Mouse (Mus musculus): ENCODE data around the gene 2010111I01Rik. TPM values are rescaled to one million over a fixed set of nuclear protein-coding genes. Genes with fewer than 3 reads are reported as not detected.
"Not testable (repeated sequence)": the region's sequence is repeated elsewhere in the genome, so short reads cannot be mapped to it uniquely, and the experiment has no call there.

2010111I01Rik gene
- polyA plus RNA-seq, 1 experiment from 2014 or later: 52.6 TPM

- Histone ChIP-seq H3K9me3 (no peaks in the 10 kb centered on the region), H3K36me3 (no peaks in the 10 kb centered on the region), H3K4me3 (no peak overlapping the region), H3K27me3 (ENCODE audit: insufficient read depth, poor library complexity, severe bottlenecking) (no peaks in the 10 kb centered on the region), H3K4me1 (peaks cover 18% of the 10 kb centered on the region), H3K27ac (no peak overlapping the region)
- DNase-seq (ENCODE audit: low spot score): peak; percentile 55
- 89% methylated on average over 2 of the region's 2 CpGs for WGBS
Observed at GRCm38 (mm10) chr13:63075331-63075855, 110.7 kb downstream of the 2010111I01Rik start.

GRCm38 (mm10) chr13:63080191-63080590 is 115.5 kb downstream of the 2010111I01Rik start:
- Histone ChIP-seq H3K36me3 (no peaks in the 10 kb centered on the region), H3K27ac (no peak overlapping the region), H3K9me3 (no peaks in the 10 kb centered on the region), H3K4me3 (no peak overlapping the region), H3K27me3 (ENCODE audit: insufficient read depth, poor library complexity, severe bottlenecking) (no peaks in the 10 kb centered on the region), H3K4me1 (no peaks in the 10 kb centered on the region)
- WGBS: 53% methylated on average over 4 of the region's 4 CpGs
- no peak for DNase-seq (ENCODE audit: low spot score)

- no peak for DNase-seq (ENCODE audit: low spot score)
- Histone ChIP-seq H3K4me1 (no peaks in the 10 kb centered on the region), H3K4me3 (no peak overlapping the region), H3K27ac (no peak overlapping the region), H3K27me3 (ENCODE audit: insufficient read depth, poor library complexity, severe bottlenecking) (no peaks in the 10 kb centered on the region), H3K36me3 (no peaks in the 10 kb centered on the region), H3K9me3 (no peaks in the 10 kb centered on the region)
- 86% methylated on average over 2 of the region's 2 CpGs for WGBS
Observed at GRCm38 (mm10) chr13:63080823-63081222, 116.1 kb downstream of the 2010111I01Rik start.

DNA sequence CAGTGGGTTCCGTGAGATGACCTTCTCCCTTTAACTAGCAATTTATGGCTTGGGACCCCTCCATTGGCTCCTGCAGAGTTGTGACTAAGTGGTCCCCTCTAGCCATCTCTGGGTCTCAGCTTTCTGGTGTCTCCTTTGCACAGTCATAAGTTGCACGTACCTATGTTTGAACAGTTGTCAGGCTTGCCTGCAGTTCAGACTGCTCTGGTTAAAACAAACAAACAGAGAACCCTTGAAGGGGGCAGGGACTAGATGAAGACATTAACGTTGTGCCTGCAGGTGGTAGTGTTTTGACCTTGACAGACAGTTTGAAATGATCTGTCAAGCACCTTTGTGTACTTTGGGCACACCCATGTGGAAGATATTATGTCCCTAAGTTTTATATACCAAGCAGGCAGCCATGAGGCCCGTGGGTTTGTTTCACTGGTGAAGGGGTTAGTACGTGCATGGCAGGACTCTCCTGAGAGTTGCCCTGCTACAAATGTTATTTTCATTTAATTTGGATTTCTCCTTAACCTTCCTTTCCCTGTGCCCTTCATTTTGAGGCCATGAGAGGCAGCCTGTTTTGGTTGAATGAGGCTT is 118.0 kb downstream of the 2010111I01Rik start:
- no peaks in the 10 kb centered on the region for H3K4me1 ChIP-seq
- no peak overlapping the region for H3K27ac ChIP-seq
- H3K27me3 ChIP-seq (ENCODE audit: insufficient read depth, poor library complexity, severe bottlenecking): no peaks in the 10 kb centered on the region
- no peak overlapping the region for H3K4me3 ChIP-seq
- WGBS: 72% methylated on average over 5 of the region's 5 CpGs
- H3K36me3 ChIP-seq: no peaks in the 10 kb centered on the region
- H3K9me3 ChIP-seq: no peaks in the 10 kb centered on the region
- no peak for DNase-seq (ENCODE audit: low spot score)

- not testable (repeated sequence) for H3K27me3 ChIP-seq (ENCODE audit: insufficient read depth, poor library complexity, severe bottlenecking); H3K9me3 ChIP-seq; H3K27ac ChIP-seq; H3K36me3 ChIP-seq; H3K4me3 ChIP-seq; DNase-seq (ENCODE audit: low spot score); H3K4me1 ChIP-seq
- 76% methylated on average over 7 of the region's 7 CpGs for WGBS
Observed at GRCm38 (mm10) chr13:63083139-63083538, 118.4 kb downstream of the 2010111I01Rik start.

DNA sequence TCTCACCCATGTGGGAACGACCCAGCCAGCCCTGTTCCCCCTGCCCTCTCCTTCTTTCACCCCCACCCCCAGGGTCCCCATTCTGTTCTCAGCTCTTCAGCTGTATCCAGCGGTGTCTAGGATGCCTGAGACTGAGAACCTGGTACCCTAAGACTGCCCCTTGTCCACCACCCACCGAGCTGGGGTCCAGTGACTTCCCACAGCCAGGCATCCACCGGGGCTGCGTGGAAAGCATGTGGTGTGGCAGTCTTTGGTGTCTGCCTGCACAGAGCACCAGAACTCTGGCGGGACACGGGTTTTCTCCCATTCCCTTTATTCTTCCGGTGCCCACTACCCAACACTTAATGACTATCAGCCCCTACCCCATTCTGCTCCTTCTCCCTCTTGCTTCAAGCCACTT is 119.0 kb downstream of the 2010111I01Rik start:
- whole genome bisulfite sequencing: 67% methylated on average over 8 of the region's 8 CpGs
- Histone ChIP-seq H3K4me1 (no peaks in the 10 kb centered on the region), H3K9me3 (no peaks in the 10 kb centered on the region), H3K4me3 (no peak overlapping the region), H3K27ac (no peak overlapping the region), H3K27me3 (ENCODE audit: insufficient read depth, poor library complexity, severe bottlenecking) (no peaks in the 10 kb centered on the region), H3K36me3 (no peaks in the 10 kb centered on the region)
- no peak for DNase-seq (ENCODE audit: low spot score)

- Histone ChIP-seq H3K27ac (no peak overlapping the region), H3K4me3 (no peak overlapping the region), H3K9me3 (no peaks in the 10 kb centered on the region), H3K36me3 (no peaks in the 10 kb centered on the region), H3K4me1 (no peaks in the 10 kb centered on the region), H3K27me3 (ENCODE audit: insufficient read depth, poor library complexity, severe bottlenecking) (no peaks in the 10 kb centered on the region)
- DNase-seq (ENCODE audit: low spot score): no peak
- 87% methylated on average over 7 of the region's 7 CpGs for WGBS
Observed at GRCm38 (mm10) chr13:63087865-63088683, 123.4 kb downstream of the 2010111I01Rik start.

- Histone ChIP-seq H3K27me3 (ENCODE audit: insufficient read depth, poor library complexity, severe bottlenecking) (no peaks in the 10 kb centered on the region), H3K36me3 (no peaks in the 10 kb centered on the region), H3K27ac (no peak overlapping the region), H3K9me3 (no peaks in the 10 kb centered on the region), H3K4me1 (peaks cover 12% of the 10 kb centered on the region), H3K4me3 (no peak overlapping the region)
- WGBS: 71% methylated on average over 4 of the region's 4 CpGs
- DNase-seq (ENCODE audit: low spot score): no peak
Observed at GRCm38 (mm10) chr13:63089513-63089912, 124.8 kb downstream of the 2010111I01Rik start.

DNA sequence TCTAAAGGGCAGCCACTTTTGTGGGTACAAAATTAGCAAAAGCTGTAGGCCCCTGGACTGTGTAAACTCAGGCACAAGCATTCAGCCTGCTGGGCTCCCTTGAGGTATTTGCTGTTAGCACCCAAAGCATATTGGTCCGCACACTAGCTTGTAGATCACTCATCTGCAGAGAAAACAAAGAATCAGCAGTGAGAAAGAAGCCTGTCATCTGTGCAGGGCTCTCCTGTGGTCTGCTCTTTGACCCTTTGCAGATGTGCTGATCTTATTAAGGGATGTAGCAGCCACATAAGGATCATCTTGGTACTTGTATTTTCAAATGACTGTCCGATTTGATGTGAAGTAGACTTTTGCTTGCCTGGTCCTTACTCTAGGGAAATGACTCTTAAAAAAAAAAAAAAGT is 126.6 kb downstream of the 2010111I01Rik start:
- no peaks in the 10 kb centered on the region for H3K36me3 ChIP-seq
- DNase-seq (ENCODE audit: low spot score): no peak
- H3K27ac ChIP-seq: no peak overlapping the region
- 79% methylated on average over 2 of the region's 2 CpGs for WGBS
- peaks cover 20% of the 10 kb centered on the region for H3K4me1 ChIP-seq
- no peaks in the 10 kb centered on the region for H3K27me3 ChIP-seq (ENCODE audit: insufficient read depth, poor library complexity, severe bottlenecking)
- no peaks in the 10 kb centered on the region for H3K9me3 ChIP-seq
- no peak overlapping the region for H3K4me3 ChIP-seq

DNA sequence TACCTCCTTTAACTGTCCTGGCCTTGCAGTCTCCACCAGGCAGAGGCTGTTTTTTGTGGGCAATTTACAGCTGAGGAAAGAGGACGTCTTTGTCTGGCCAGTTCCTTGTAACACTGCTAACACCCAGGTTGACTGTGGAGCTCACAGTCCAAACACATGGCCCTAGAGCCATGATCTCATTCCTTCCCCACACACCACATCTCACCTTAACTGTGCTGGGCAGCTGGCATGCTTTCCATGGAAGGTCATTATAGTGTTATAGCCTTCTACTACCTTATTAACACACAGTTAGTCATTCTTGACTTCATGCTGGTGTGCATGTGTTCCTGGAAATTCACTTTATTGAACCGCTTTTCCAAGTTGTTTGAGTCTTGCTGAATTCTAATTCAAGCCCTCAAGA is 127.6 kb downstream of the 2010111I01Rik start:
- no peak for DNase-seq (ENCODE audit: low spot score)
- Histone ChIP-seq H3K27ac (no peak overlapping the region), H3K36me3 (no peaks in the 10 kb centered on the region), H3K9me3 (no peaks in the 10 kb centered on the region), H3K4me3 (no peak overlapping the region), H3K4me1 (peaks cover 20% of the 10 kb centered on the region), H3K27me3 (ENCODE audit: insufficient read depth, poor library complexity, severe bottlenecking) (no peaks in the 10 kb centered on the region)
- WGBS: 76% methylated on average over 2 of the region's 2 CpGs

DNA sequence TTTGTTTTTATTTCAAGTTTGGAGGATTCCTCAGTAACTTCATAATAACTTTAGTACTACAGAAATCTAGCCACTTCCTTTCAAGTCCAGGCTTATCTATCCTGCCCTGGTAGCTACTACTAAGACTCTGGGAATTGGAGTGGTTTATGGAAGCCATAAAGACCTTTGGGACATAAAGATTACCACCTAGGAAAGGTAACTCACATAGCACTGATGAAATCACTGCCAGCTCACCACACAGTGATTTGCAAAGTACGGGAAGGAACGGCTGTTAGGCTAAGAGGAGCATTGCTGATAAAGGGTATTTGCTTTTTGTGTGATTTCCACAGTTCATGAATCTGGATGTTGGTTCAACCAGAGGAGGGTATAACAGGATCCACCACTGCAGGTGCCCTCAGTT is 128.2 kb downstream of the 2010111I01Rik start:
- H3K27me3 ChIP-seq (ENCODE audit: insufficient read depth, poor library complexity, severe bottlenecking): no peaks in the 10 kb centered on the region
- no peak overlapping the region for H3K27ac ChIP-seq
- peaks cover 20% of the 10 kb centered on the region for H3K4me1 ChIP-seq
- H3K36me3 ChIP-seq: no peaks in the 10 kb centered on the region
- 68% methylated on average over 2 of the region's 2 CpGs for WGBS
- no peak for DNase-seq (ENCODE audit: low spot score)
- no peak overlapping the region for H3K4me3 ChIP-seq
- H3K9me3 ChIP-seq: no peaks in the 10 kb centered on the region

- WGBS: 77% methylated on average over 6 of the region's 6 CpGs
- H3K4me1 ChIP-seq: peaks cover 20% of the 10 kb centered on the region
- no peaks in the 10 kb centered on the region for H3K27me3 ChIP-seq (ENCODE audit: insufficient read depth, poor library complexity, severe bottlenecking)
- H3K36me3 ChIP-seq: no peaks in the 10 kb centered on the region
- no peak overlapping the region for H3K27ac ChIP-seq
- DNase-seq (ENCODE audit: low spot score): no peak
- H3K9me3 ChIP-seq: no peaks in the 10 kb centered on the region
- no peak overlapping the region for H3K4me3 ChIP-seq
Observed at GRCm38 (mm10) chr13:63093636-63094035, 128.9 kb downstream of the 2010111I01Rik start.

DNA sequence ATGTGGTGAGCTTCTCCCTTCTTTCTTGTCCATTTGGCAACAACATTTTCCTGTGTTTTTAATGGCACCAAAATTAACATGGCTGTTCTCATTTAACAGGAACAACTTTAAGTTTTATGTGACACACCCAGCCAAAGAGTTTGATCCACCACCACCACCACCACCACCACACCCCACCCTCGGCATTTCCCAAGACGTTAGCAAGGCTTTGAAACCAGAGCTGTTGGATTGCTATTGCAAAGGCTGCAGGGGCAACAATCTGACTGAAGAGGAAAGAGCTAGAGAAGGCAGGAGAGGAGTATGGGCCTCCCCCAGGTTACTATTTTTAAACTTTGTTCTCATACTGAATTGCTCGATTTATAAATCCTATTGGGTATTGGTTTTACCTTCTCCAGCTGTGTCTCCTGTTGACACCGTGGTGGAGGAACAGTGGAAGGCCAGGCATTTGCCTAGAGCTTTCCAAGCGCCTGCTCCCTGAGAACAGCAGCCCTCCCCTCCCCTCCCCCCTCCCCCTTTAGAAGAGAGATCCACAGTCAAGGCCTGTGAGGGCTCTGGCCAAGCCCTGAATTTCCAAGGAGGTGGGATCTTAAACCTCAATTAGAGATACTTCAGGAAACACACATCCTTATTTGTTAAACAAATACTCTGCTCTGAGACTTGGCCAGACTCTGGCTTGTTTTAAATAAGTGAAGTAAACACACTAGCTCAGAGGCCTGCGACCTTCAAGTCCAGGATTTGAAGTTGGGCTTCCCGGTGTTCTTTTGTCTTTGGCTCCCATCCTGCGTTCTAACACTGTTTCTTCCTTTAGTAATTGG is 129.8 kb downstream of the 2010111I01Rik start:
- Histone ChIP-seq H3K36me3 (no peaks in the 10 kb centered on the region), H3K27ac (peak overlapping the region; percentile 65)
- no peak for DNase-seq (ENCODE audit: low spot score)

More for the DNA sequence above, 129.8 kb downstream of the 2010111I01Rik start:
- Histone ChIP-seq H3K27me3 (ENCODE audit: insufficient read depth, poor library complexity, severe bottlenecking) (no peaks in the 10 kb centered on the region), H3K9me3 (no peaks in the 10 kb centered on the region), H3K4me3 (no peak overlapping the region), H3K4me1 (peaks cover 20% of the 10 kb centered on the region)
- WGBS: 24% methylated on average over 8 of the region's 8 CpGs
